Mouse (Mus musculus): ENCODE results near the gene Dusp2.

Dusp2 gene

DNA sequence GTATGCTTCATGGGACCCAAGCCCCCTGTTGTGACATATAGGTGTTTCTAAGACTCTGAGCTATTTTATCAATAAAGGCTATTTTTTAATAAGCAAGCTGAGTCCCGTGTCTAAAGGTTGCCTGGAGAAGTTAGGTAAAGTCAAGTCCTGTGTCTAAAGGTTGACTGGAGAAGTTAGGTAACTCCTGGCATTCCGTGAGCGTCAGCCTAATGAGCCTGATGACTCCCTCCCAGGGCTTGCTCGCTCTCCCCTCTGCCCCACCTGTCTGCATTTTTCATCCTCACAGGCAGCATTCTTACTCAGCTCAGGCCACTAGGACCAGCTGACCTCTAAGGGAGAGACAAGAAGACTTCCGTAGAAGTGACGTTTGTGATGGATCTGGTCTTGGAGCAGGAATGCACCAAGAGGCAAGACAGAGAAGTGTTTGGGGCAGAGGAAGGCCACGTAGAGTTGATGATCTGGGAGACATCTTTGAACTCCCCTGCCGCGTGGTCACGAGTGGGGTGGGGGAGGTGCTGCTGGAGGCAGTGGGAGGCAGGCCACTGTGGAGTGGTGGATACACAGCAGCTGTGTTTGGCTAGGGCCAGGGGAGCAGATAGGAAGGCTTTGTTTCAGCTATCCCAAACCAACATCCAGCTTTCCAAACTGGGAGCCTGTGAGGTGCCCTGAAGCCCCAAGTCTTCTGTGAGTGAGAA, 31.3 kb downstream of the Dusp2 start:
- no peak for DNase-seq (ENCODE audit: low spot score in 2 of 2)

DNA sequence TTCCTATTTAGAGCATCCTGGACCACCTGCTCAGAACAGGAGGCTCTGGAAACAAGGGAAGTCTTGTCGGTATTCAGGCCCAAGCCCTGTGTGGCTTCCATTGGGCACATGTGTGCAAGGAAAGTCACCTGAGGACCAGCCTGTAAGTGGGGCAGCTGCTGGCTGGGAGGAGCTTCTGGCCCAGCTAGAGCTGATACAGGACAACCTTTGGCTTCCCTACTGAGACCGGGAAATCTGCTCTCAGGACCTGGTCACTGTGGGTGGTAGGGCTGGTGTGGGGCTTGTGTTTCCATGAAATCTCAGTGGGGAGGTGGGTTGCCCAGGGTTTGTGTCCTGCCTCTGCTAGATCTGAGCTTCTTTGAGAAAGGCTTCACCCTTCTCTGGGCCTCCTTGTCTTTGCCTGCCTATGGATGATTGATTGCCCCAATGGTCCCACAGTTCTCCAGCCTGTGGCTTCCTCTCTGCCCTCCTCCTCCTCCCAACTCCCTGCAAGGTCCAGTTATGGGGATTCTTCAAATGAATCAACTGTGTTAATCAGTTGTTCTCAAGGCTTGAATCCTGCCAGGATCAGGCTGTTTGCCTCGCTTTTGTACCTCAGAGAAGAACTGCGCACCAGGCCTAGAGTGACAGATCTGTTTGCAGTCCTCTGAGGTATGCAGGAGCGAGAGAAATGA, 33.9 kb downstream of the Dusp2 start:
- no peak for DNase-seq (ENCODE audit: low spot score in 2 of 2)

DNA sequence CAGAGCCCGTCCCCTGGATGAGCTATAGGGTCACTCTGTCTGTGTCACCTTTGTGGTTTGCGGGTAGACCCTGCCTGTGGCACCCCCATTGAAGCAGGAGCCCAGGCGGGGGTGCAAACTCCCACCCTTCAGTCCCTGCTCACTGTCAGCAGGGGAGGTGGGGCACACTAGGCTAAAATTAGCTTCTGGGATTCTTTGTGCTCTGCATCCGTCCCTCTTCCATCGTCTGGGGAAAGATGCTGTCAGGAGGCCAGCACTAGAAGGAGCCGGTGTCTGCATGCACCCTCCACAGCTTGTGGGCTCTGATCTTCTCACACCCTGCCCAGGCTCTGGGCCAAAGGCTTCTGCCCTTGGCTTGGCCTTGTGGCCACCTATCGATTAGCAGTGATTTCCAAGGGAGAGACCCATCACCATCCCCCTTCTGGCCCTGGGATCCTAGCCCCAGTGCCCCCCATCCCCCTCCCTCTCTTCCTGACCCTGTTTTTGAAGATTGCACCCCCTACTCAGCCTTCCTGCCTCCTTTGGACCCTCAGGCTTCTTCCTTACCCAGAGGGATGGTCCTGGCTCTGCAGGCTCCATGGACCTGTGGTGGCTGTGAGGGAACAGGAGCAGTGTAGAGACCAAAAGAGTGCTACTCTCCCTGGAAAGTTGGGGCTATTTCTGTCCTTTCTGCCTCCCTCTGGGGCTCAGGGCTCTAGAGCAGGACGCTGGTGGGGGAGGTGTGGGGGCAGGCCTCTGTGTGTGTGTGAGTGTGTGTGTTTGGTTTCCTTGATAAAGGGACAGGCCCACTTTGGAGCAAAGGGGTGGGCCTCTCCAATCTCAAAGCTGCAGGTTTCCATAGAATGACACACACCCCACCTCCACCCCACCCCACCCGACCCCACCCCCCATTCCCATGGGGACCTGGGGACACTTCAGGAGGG, 34.9 kb downstream of the Dusp2 start:
- DNase-seq (ENCODE audit: low spot score in 2 of 2), result peak in 1 of 2 experiments; percentile 41

DNA sequence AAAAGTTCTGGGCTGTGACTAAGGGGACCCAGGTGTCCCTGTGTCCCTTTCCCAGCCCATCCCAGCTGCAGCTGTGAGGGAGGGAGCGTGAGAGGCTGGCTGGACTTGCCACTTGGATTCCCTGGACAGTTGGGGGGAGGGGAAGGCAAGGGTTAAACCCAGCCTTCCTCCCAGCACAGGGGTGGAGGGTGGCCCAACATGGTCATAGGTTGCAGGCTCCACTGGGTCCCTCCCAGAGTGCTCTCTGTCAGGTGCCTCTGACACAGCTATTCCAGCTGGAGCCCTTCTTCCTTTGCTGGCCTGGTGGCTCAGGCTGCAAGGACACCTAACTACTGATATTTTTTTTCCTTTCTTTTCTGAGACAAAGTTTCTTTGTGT, 35.5 kb downstream of the Dusp2 start:
- no peak for DNase-seq (ENCODE audit: low spot score in 2 of 2)

DNA sequence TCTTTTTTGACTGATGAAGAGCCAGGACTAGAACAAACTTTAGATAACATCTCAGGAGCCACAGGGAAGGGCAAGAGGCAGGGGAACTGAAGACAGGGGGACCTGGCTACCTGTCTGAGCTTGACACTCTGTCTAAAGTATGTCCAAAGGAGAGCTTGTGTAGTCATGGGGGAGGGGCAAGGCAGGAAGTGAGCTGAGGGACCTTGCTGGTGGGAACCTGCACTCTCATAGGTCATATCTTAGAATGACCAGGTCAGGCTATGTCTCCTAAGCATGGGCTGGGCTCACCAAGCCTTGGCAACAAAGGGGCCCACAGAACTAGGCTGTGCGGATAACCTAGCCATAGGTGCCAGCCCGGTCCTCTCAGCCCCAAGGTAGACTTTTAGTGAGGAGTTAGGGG, 36.1 kb downstream of the Dusp2 start:
- DNase-seq (ENCODE audit: low spot score in 2 of 2), result no peak

DNA sequence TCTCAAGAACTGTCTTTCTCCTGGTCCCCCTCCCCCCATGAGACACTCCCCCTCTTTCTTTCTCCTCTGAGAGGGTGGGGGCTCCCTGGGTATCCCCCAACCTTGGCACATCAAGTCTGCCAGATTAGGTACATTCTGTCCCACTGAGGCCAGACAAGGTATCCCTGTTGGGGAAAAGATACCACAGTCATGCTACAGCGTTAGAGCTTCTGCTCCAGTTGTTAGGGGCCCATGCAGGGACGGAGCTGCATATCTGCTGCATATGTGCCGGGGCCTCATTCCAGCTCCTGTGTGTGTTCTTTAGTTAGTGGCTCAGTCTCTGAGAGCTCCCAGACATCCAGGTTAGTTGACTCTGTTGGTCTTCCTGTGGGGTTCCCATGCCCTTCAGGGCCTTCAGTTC, 38.2 kb downstream of the Dusp2 start:
- DNase-seq (ENCODE audit: low spot score in 2 of 2), result no peak

DNA sequence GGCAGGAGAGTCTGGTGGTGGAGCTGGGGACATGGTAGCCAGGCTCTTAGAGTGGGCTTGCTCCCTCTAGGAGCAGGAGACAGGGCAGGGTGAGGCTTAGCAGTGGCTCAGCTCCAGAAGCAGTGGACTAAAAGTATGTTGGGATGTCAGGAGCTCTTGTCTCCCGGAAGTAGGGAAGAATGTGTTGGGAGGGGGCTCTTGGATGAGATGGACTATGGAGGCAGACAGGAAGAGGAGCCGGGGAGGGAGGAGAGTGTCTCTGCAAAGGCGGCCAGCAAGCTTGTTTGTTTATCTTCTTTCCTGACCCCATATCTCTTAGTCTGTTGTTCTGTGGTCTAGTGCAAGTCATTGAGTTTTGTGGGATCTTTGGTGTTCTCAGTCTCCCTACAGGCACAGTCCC, 39.1 kb downstream of the Dusp2 start:
- no peak for DNase-seq (ENCODE audit: low spot score in 2 of 2)

DNA sequence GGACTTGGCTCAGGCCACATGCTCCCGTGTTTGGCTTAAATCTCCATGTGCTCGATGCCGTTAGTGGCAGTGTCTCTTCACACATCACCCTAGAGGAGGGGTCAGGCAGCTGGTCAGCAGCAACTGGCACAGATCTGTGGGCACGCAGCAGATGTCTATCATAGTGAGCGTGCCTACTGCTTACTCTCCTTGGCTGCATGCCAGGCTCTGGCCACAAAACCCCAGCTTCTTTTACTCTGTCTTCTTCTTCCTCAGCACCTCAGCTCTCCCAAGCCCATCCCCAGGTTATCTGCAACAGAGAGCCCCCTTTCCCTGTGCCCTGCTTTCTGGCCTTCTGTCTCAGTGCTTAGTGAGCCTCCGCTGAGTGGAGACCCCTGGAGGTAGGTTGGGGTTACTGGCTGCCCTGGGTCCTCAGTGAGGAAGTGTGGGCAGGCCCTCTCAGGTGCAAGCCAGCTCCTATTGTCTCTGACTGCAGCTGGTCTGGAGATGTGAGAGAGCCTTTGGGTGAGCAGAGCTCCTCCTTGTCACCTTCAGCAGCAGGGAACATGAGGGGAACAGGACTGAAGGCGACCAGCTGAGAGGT, 39.9 kb downstream of the Dusp2 start:
- peak in 1 of 2 experiments; percentile 41 for DNase-seq (ENCODE audit: low spot score in 2 of 2)

DNA sequence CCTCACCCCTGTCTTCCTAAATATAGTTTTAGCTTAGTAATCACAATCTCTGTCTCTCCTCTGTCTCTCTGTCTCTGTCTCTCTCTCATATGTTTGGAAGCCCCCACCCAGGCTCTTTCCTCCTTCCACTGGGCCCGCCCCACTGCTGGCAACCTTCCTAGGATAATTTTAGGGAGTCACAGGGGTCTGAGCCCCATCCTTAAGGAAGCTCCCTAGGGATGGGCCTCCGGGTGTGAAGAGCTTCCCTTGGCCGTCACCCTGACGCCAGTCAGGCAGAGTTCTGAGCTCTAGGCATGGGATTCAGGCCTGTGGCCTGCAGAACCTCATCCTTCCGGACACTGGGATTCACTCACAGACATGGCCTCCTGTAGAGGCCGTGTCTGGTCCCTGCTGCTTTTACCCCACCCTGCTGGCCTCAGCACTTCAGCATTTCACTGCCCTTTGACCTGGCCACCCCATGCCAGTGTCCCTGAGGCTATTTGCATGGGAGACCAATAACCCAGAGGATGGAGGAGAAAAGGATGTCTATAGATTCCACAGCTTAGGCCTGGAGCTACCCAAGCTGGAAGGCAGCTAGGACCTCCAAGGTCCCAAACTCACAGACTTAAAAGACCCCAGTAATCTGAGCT, 40.6 kb downstream of the Dusp2 start:
- DNase-seq (ENCODE audit: low spot score in 2 of 2), result no peak

DNA sequence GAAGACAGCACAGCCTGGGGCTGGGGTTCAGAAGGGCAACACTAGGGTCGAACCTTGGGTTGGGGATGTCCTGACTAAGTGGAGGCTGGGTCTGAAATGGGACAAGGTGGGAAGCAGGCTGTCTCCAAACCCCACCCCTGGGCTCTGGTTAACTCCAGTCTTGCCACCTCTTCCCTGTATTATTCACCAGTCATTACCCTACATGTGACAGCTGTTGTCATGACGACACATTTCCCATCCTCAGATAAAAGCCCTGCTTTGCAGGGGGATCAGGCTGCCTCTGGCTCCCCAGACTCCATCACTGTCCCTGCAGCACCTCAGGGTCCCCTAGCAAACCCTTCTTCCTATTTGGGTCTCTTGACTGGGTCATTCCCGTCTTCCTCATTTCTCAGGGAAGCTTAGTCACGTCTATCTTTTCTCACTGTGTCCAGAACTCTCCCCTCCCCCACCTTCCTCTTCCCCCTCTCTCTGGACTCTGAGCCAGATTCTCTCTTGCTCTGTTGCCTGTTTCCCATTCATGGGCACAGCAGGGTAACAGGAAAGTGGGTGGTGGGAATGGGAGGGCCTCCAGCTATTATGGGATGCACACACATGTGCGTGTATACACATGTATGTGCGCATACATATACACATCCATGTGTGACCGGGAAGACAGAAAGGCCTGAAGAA, 42.1 kb downstream of the Dusp2 start:
- no peak for DNase-seq (ENCODE audit: low spot score in 2 of 2)

DNA sequence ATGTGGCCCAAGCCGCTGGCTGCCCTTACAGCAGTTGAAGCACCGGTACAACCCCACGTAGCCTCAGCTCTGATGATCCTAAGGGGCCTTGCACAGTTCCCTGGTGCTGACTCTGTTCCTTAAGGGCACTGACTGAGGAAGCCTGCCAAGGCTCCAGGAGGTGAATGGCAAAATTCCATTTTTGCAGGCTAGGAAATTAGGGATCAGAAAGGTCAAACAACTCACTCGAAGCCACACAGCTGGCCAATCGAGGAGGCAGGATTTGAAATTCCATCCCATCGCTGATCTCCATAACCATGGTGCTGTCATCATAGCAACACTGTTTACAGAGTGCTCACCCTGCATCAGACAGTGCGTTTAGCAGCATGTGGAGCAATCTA, 42.6 kb downstream of the Dusp2 start:
- no peak for DNase-seq (ENCODE audit: low spot score in 2 of 2)

DNA sequence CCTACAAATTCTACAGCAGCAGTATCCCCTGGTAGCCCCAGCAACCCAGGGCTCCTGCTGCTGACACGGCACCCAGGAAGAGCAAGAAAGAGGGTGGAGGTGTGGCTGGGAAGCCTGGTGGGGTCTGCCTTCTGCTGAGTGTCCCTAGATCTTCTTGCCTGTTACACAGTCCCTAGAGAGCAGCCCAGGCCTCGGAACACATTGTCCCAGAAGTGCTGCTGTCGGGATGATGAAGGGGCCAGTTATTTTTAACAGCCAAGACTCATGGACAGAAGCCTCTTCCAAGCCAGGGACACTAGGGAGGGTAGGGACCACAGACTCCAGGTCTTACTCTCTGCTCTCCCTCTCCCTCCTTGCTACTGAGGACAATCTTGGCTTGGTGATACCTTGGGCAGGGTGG, 43.3 kb downstream of the Dusp2 start:
- DNase-seq (ENCODE audit: low spot score in 2 of 2), result no peak

DNA sequence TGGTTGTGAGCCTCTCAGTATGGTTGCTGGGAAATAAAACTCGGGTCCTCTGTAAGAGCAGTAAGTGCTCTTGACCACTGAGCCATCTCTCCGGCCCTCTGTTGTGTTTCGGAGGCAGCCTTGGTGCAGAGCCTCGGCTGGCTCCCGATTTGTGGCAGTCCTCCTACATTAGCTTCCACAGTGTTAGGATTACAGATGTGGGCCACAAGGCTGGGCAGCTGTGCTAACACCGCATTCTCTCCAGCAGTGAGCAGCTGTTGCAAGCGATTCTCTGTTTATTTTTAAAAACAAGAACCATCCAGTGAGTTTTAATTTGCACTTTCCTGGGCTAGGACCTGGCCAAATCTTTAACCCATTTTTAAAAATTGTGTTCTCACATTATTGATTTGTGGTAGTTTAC, 47.9 kb downstream of the Dusp2 start:
- DNase-seq (ENCODE audit: low spot score in 2 of 2), result no peak

DNA sequence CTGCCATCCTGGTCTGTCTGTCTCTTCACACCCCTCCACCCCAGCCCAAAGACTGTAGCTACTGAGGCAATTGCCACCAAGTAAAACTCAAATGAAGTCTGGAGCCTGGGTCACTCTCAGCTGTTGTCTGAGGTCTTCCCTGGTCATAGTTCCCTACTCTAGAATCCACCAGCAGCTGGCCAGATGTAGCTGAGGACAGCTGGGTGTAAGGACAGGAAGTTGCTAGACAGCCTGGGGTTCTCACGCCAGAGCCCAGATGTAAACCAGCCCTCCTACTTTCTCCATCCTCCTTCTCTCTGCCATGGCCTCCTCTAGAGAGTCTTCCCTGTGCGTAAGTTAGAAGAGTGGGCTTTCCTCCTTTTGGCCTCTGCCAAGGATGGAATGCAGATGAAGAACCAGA, 51.6 kb downstream of the Dusp2 start:
- DNase-seq (ENCODE audit: low spot score in 2 of 2), result no peak

Measured in right cerebral cortex, postnatal 10 days (tissue).